Mouse (Mus musculus): ENCODE measurements at regions not wholly inside any gene's neighbourhood (a gene's known extent, or its start where the extent isn't known, plus 50 kb on each side); places are given as distances from the start of the nearest gene placed in this dataset.

GRCm38 (mm10) chr1:137833535-137833934, 342.0 kb downstream of the Ptprc start:
- no peak for TF ChIP-seq CTCF (IDR thresholded peaks at IDR 0.05)
- no peak for TF ChIP-seq EP300 (IDR thresholded peaks at IDR 0.05; ENCODE audit: insufficient read depth, low read depth, low read length)
